Mouse (Mus musculus): ENCODE measurements around the gene Lztfl1. TPM values are rescaled to one million over a fixed set of nuclear protein-coding genes. Genes with fewer than 3 reads are reported as not detected.
"Not testable (repeated sequence)": the region's sequence is repeated elsewhere in the genome, so short reads cannot be mapped to it uniquely, and the experiment has no call there.

Gene Lztfl1
- total RNA-seq, 2 experiments from 2014 or later: 48.1 to 52.3 TPM

DNA sequence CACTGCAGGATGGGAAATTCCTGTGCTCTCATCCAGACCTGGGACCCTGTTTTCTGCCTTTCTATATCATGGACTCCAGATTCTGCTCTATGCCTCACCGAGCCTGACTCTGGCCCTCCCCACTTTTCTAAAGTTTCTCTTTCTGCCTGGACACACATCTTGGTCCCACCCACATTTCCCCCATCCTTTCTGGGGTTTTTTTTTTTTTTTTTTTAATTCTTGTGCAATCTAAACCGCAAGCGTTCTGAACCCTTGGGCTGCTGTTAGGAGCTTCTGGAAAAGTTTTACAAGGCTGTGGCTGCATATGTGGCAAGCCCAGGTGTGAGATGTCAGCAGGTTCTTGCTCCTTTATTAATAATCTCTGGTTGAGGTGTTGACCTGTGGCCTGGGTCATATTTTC, 33.8 kb downstream of the Lztfl1 start:
- DNase-seq (ENCODE audit: low spot score in 2 of 2): no peak

- no peak for DNase-seq (ENCODE audit: low spot score in 2 of 2)
Measured at GRCm38 (mm10) chr9:123679198-123679597, 38.3 kb downstream of the Lztfl1 start.

- peak in 1 of 2 experiments; percentile 14 for DNase-seq (ENCODE audit: low spot score in 2 of 2)
Measured at GRCm38 (mm10) chr9:123678327-123679105, 39.0 kb downstream of the Lztfl1 start, which contains the start of the genes Ccr9 and Slc6a20a. Ccr9 (plus strand) TSS chr9:123678439. Slc6a20a (minus strand) TSS chr9:123678885.

DNA sequence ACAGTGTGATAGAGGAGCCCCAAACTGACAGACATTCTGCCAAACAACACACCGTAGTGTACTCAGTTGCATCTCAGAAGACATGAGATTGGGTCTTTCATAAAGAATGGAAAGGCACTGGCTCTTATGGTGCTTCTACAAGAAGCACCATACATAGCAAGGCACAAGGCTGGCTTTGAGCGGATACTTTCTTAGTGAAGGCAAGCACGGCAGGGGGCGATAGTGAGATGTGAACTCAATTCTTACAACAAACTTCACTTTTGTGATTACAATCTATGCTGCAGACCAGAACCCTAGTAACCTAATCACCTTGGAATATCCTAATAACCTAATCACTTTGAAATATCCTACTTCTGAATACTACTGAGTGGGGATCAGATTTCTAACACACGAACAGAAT, 51.9 kb downstream of the Lztfl1 start:
- no peak for DNase-seq (ENCODE audit: low spot score in 2 of 2)

- DNase-seq (ENCODE audit: low spot score in 2 of 2): not testable (repeated sequence)
Measured at GRCm38 (mm10) chr9:123659986-123660676, 57.4 kb downstream of the Lztfl1 start.

- DNase-seq (ENCODE audit: low spot score in 2 of 2): no peak
Measured at GRCm38 (mm10) chr9:123658981-123659380, 58.5 kb downstream of the Lztfl1 start.

DNA sequence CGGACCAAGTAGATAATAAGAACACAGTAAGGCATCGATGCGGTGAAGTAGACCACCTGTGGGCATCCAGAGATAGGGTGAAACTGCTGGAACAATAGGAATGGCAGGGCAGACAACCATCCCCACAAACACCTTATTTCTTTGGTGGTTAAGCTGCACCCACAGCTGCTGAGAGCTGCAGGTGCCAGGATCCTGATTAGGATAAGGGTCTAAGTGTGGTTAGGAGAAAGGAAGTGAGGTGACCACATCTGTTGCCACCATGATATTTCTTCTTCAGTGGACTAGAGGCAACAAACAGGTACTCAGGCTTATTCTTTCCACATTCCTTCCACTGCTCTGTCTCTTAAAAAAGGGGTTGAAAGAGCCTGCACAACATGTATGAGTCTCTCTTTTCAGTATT, 60.0 kb downstream of the Lztfl1 start:
- no peak for DNase-seq (ENCODE audit: low spot score in 2 of 2)

- no peak for DNase-seq (ENCODE audit: low spot score in 2 of 2)
Measured at GRCm38 (mm10) chr9:123651369-123651768, 66.1 kb downstream of the Lztfl1 start.

DNA sequence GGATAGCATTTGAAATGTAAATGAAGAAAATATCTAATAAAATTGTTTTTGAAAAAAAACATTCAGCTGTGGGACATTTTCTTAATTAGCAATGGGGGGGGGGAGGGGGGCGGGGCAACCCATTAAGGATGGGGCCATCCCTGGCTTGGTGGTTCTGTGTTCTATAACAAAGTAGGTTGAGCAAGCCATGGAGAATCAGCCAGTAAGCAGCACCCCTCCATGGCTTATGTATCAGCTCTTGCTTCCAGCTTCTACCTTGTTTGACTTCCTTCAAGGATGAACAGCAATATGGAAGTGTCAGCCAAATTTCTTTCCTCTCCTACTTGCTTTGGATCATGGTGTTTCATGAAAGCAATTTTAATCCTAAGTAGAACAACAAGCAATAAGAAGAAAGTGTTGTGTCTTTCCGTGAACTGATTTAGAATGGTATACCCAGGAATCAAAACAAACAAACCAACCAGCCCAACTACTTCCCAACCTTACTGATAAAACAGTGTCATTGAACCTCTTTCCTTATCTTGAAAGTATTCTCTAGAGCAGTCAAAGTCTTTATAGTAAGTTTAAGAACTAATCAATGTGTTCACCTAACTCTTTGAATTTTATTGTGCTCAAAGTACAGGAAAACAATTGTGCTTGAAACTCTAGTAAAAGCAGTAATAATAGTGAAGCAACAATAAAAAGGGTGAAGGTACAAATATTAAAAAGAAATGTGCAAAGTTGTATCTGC, 67.5 kb downstream of the Lztfl1 start:
- no peak for DNase-seq (ENCODE audit: low spot score in 2 of 2)

Other genes with a start within 250 kb of the Lztfl1 start
- gene Limd1, start 239.0 kb downstream of the Lztfl1 start, total RNA-seq (2021): 10 to 100 TPM; 41.7 to 47.3 TPM
- gene Sacm1l, start 187.9 kb downstream of the Lztfl1 start, total RNA-seq (2021): 10 to 100 TPM; 47.0 to 59.8 TPM
- gene Slc6a20b, start 85.1 kb downstream of the Lztfl1 start, total RNA-seq (2021): 1 to 10 TPM in 1 of 2 experiments, under 1 TPM in 1; 0.14 to 3.0 TPM
- gene Ccr9, start 39.3 kb downstream of the Lztfl1 start, total RNA-seq (2021): under 1 TPM in 1 of 2 experiments, not detected in 1; 0.17 TPM
- 1 to 10 TPM in 1 of 2 experiments, under 1 TPM in 1; 0.28 to 1.1 TPM for gene Slc6a20a, start 38.8 kb downstream of the Lztfl1 start, total RNA-seq (2021)
- gene Cxcr6, start 88.8 kb upstream of the Lztfl1 start, total RNA-seq (2021): not detected
- gene Fyco1, start 134.2 kb upstream of the Lztfl1 start, total RNA-seq (2021): 10 to 100 TPM; 61.5 to 63.9 TPM
- under 1 TPM in 1 of 2 experiments, not detected in 1; 0.11 TPM for gene Xcr1, start 144.3 kb upstream of the Lztfl1 start, total RNA-seq (2021)

Data from adrenal gland, postnatal 4 days (tissue).